Mouse (Mus musculus): Measurements from ENCODE around the gene Awat1. TPM values are rescaled to one million over a fixed set of nuclear protein-coding genes. Genes with fewer than 3 reads are reported as not detected.

The Awat1 gene
- polyA plus RNA-seq (2015; fragmentation: Nextera tagmentation; extraction: Ambion mirVana), result not detected in 2 replicates

GRCm38 (mm10) chrX:100571951-100572350 is at the start of gene Awat1:
Gene Awat1 (plus strand): TSS chrX:100572251.
- Histone ChIP-seq H3K27ac (ENCODE audit: low read length) (no peak within 1 kb of the TSS), H3K4me1 (ENCODE audit: control insufficient read depth, insufficient read depth, low read length) (no peaks in the 10 kb centered on the region), H3K4me2 (ENCODE audit: low read depth, low read length) (no peak within 1 kb of the TSS), H3K27me3 (ENCODE audit: control insufficient read depth, insufficient read depth, low read length) (no peaks in the 10 kb centered on the region), H3K9ac (ENCODE audit: low read length) (no peak within 1 kb of the TSS), H3K36me3 (ENCODE audit: control insufficient read depth, insufficient read depth, low read length) (no peaks in the 10 kb centered on the region), H3K4me3 (replicated peaks; ENCODE audit: low read length) (no peak within 1 kb of the TSS), H3K9me3 (replicated peaks; ENCODE audit: control insufficient read depth, low read length) (no peaks in the 10 kb centered on the region)
- WGBS, result 88% methylated on average over 1 of the region's 1 CpGs
- no peak for ATAC-seq (ENCODE audit: insufficient read depth, low FRiP score)

DNA sequence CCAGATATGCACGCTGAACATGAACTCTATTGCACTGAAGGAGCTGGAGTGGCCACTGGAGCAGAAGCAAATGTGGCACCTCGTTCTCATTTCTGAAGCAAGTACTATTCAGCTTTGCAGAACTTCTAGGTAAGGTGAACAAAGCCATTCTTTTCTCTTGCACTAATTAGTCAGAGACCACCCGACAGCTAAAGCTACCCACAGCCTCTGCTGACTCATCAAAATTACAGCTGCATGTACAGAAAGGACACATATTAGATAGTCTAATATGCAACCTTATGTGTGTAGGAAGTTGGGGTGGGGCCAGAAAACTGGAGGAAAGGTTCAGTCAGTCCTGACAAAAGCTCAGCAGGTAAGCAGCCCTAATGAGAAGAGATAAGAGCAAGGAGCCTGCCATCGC is 47.6 kb upstream of the Awat1 start, which contains the start of gene Dgat2l6:
TSS of gene Dgat2l6 (plus strand) at position 368 of the 400 bp plus-strand sequence.
- Histone ChIP-seq H3K27ac (ENCODE audit: low read length) (no peak within 1 kb of the TSS), H3K9me3 (replicated peaks; ENCODE audit: control insufficient read depth, low read length) (no peaks in the 10 kb centered on the region), H3K4me3 (replicated peaks; ENCODE audit: low read length) (no peak within 1 kb of the TSS), H3K36me3 (ENCODE audit: control insufficient read depth, insufficient read depth, low read length) (no peaks in the 10 kb centered on the region), H3K9ac (ENCODE audit: low read length) (no peak within 1 kb of the TSS), H3K4me2 (ENCODE audit: low read depth, low read length) (no peak within 1 kb of the TSS), H3K27me3 (ENCODE audit: control insufficient read depth, insufficient read depth, low read length) (peaks cover 3% of the 10 kb centered on the region; the same call in 1 of the 2 replicates), H3K4me1 (ENCODE audit: control insufficient read depth, insufficient read depth, low read length) (no peaks in the 10 kb centered on the region)
- WGBS, result 87% methylated on average over 4 of the region's 4 CpGs
- no peak for ATAC-seq (ENCODE audit: insufficient read depth, low FRiP score)

DNA sequence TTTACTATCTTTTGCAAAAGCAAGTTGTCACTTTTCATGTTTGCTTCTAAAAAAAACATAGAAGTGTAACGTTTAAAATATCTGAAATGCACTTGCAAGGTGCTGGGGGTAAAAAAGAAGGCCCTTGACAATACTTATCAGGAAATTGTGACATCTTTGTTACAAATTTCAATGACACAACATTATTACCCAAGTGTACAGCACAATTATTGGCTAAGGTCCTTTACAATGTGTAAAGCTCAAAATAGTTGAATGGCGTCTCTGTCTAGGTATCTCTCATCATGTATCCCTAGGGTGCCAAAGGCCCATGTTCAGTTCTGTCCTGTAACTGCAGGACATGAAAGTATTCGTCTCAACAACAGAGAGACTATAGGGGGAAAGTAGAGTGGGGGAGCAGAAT is 16.0 kb upstream of the Awat1 start:
- Histone ChIP-seq H3K9me3 (replicated peaks; ENCODE audit: control insufficient read depth, low read length) (no peaks in the 10 kb centered on the region), H3K4me2 (ENCODE audit: low read depth, low read length) (no peak overlapping the region), H3K27me3 (ENCODE audit: control insufficient read depth, insufficient read depth, low read length) (no peaks in the 10 kb centered on the region), H3K36me3 (ENCODE audit: control insufficient read depth, insufficient read depth, low read length) (no peaks in the 10 kb centered on the region), H3K9ac (ENCODE audit: low read length) (no peak overlapping the region), H3K27ac (ENCODE audit: low read length) (no peak overlapping the region), H3K4me1 (ENCODE audit: control insufficient read depth, insufficient read depth, low read length) (no peaks in the 10 kb centered on the region), H3K4me3 (replicated peaks; ENCODE audit: low read length) (no peak overlapping the region)
- 71% methylated on average over 3 of the region's 3 CpGs for WGBS
- no peak for ATAC-seq (ENCODE audit: insufficient read depth, low FRiP score)

DNA sequence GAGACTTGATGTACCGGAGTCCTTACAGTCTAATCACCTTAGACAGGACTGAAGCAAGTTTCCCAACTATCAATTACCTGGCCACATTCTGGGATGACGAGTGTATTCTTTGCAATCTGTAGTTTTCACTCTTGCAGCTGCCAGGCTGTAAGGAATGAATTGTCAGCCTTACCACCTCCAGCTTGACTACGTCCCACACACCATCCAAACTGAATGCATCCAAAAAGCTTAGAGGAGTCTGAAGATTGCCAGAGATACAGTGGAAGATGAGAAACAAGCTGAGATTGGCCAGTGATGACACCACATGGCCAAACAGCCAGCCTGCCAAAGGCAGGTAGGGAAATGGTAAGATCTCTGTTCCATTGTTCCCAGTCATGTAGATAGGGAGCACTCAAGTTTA is 6.4 kb upstream of the Awat1 start:
- H3K36me3 ChIP-seq (ENCODE audit: control insufficient read depth, insufficient read depth, low read length), result no peaks in the 10 kb centered on the region
- no peaks in the 10 kb centered on the region for H3K4me1 ChIP-seq (ENCODE audit: control insufficient read depth, insufficient read depth, low read length)
- H3K27me3 ChIP-seq (ENCODE audit: control insufficient read depth, insufficient read depth, low read length), result no peaks in the 10 kb centered on the region
- no peak overlapping the region for H3K4me3 ChIP-seq (replicated peaks; ENCODE audit: low read length)
- H3K27ac ChIP-seq (ENCODE audit: low read length), result no peak overlapping the region
- H3K9ac ChIP-seq (ENCODE audit: low read length), result no peak overlapping the region
- no peaks in the 10 kb centered on the region for H3K9me3 ChIP-seq (replicated peaks; ENCODE audit: control insufficient read depth, low read length)
- 74% methylated on average over 3 of the region's 3 CpGs for WGBS
- ATAC-seq (ENCODE audit: insufficient read depth, low FRiP score), result no peak
- H3K4me2 ChIP-seq (ENCODE audit: low read depth, low read length), result no peak overlapping the region

- Histone ChIP-seq H3K9ac (ENCODE audit: low read length) (no peak within 1 kb of the TSS), H3K36me3 (ENCODE audit: control insufficient read depth, insufficient read depth, low read length) (no peaks in the 10 kb centered on the region), H3K4me2 (ENCODE audit: low read depth, low read length) (no peak within 1 kb of the TSS), H3K9me3 (replicated peaks; ENCODE audit: control insufficient read depth, low read length) (no peaks in the 10 kb centered on the region), H3K27me3 (ENCODE audit: control insufficient read depth, insufficient read depth, low read length) (peaks cover 11% of the 10 kb centered on the region; the same call in 1 of the 2 replicates), H3K27ac (ENCODE audit: low read length) (no peak within 1 kb of the TSS), H3K4me3 (replicated peaks; ENCODE audit: low read length) (no peak within 1 kb of the TSS), H3K4me1 (ENCODE audit: control insufficient read depth, insufficient read depth, low read length) (no peaks in the 10 kb centered on the region)
- ATAC-seq (ENCODE audit: insufficient read depth, low FRiP score), result no peak
- WGBS, result 51% methylated on average over 4 of the region's 4 CpGs
Observed at GRCm38 (mm10) chrX:100594791-100595190, 22.7 kb downstream of the Awat1 start, which contains the start of gene P2ry4. Gene P2ry4 (minus strand): TSS chrX:100594869.

DNA sequence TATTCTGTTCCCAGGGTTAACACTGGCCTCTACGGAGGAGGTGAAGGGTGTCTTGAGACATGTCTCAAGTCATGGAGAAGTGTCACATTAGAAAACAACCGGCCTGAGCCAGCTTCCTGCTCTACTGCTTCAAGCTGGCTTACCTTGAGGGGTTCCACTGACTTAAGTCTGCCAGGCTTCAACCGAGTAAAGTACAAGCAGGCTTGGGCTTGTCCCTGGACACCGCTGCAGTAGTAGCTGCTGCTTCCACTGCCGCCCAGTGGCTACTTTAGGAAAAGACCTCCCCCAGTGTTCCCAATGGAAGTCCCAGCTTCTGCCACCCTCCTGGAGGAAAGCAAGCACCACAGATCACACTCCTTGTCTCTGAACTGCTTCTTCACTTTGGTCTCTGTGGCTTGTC is 25.4 kb downstream of the Awat1 start:
- Histone ChIP-seq H3K36me3 (ENCODE audit: control insufficient read depth, insufficient read depth, low read length) (no peaks in the 10 kb centered on the region), H3K27ac (ENCODE audit: low read length) (no peak overlapping the region), H3K4me2 (ENCODE audit: low read depth, low read length) (no peak overlapping the region), H3K4me3 (replicated peaks; ENCODE audit: low read length) (no peak overlapping the region), H3K4me1 (ENCODE audit: control insufficient read depth, insufficient read depth, low read length) (no peaks in the 10 kb centered on the region), H3K9ac (ENCODE audit: low read length) (no peak overlapping the region), H3K9me3 (replicated peaks; ENCODE audit: control insufficient read depth, low read length) (no peaks in the 10 kb centered on the region), H3K27me3 (ENCODE audit: control insufficient read depth, insufficient read depth, low read length) (peaks cover 12% of the 10 kb centered on the region; the same call in 1 of the 2 replicates)
- ATAC-seq (ENCODE audit: insufficient read depth, low FRiP score), result no peak
- 16% methylated on average over 5 of the region's 5 CpGs for WGBS

DNA sequence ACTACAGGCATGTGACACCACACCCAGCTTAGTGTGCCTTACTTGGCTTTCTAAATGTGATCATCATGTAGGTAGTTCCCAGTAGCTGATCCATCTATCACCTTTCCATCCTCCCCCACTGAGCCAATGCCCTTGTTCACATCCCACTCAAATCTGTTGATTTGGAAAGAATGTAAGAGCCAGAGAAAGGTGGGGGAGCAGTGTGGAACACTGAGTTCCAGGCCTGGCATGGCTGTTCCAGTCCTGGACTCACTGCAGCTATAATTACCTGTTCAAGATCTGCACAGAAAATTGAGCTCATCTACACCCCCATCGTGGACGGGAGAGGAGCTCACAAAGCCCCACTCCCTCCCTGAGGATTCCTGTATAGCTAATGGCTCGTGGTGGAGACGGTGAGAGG is 27.7 kb downstream of the Awat1 start:
- Histone ChIP-seq H3K27me3 (ENCODE audit: control insufficient read depth, insufficient read depth, low read length) (peaks cover 5% of the 10 kb centered on the region; the same call in 1 of the 2 replicates), H3K36me3 (ENCODE audit: control insufficient read depth, insufficient read depth, low read length) (no peaks in the 10 kb centered on the region), H3K4me3 (replicated peaks; ENCODE audit: low read length) (no peak overlapping the region), H3K9ac (ENCODE audit: low read length) (no peak overlapping the region), H3K9me3 (replicated peaks; ENCODE audit: control insufficient read depth, low read length) (no peaks in the 10 kb centered on the region), H3K27ac (ENCODE audit: low read length) (no peak overlapping the region), H3K4me1 (ENCODE audit: control insufficient read depth, insufficient read depth, low read length) (no peaks in the 10 kb centered on the region), H3K4me2 (ENCODE audit: low read depth, low read length) (no peak overlapping the region)
- ATAC-seq (ENCODE audit: insufficient read depth, low FRiP score), result no peak
- 64% methylated on average over 4 of the region's 4 CpGs for WGBS

DNA sequence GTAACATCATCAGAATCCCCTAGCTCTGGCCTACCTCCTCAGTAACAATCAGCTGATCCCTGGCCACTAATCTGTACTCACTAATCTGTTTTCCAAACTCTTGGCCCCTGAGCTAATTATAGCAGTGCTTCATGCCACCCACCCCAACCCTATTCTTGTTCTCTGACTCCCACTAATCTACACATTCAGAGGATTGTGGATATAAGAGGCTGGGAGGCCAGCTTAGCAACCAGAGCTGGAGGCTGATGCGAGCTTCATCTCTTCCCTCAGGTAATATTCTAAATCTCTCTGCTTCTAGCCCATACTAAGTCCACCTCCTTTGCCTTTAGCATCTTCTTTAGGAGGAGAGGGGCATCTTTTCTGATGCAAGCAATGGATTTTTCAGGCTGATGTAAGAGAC is 33.3 kb downstream of the Awat1 start, which contains the start of gene Arr3:
TSS of gene Arr3 (plus strand) at position 184 of the 400 bp plus-strand sequence.
- H3K4me2 ChIP-seq (ENCODE audit: low read depth, low read length), result no peak within 1 kb of the TSS
- no peak within 1 kb of the TSS for H3K9ac ChIP-seq (ENCODE audit: low read length)
- no peaks in the 10 kb centered on the region for H3K36me3 ChIP-seq (ENCODE audit: control insufficient read depth, insufficient read depth, low read length)
- 85% methylated on average over 1 of the region's 1 CpGs for WGBS
- no peak within 1 kb of the TSS for H3K4me3 ChIP-seq (replicated peaks; ENCODE audit: low read length)
- H3K27me3 ChIP-seq (ENCODE audit: control insufficient read depth, insufficient read depth, low read length), result peaks cover 4% of the 10 kb centered on the region; the same call in 1 of the 2 replicates
- H3K9me3 ChIP-seq (replicated peaks; ENCODE audit: control insufficient read depth, low read length), result no peaks in the 10 kb centered on the region
- H3K27ac ChIP-seq (ENCODE audit: low read length), result no peak within 1 kb of the TSS
- H3K4me1 ChIP-seq (ENCODE audit: control insufficient read depth, insufficient read depth, low read length), result no peaks in the 10 kb centered on the region
- ATAC-seq (ENCODE audit: insufficient read depth, low FRiP score), result no peak

DNA sequence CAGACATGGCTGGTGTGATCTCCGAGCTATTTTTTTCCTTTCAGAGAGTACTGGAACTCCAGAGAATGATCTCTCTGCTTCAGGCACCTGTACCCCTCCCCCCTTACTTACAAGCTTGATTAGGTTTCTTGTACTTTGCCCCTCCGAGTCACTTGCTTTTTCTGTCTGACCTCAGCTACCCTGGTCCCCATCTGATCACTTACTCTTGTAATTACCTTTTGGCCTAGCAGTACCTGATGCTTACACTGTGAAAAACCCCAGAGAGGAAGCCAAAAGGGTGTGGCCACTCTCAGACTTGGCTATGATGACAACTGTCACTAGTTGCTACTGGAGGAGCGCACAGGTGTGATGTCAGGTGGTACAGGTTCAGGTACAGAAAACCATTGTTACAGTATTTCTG is 46.4 kb downstream of the Awat1 start:
- Histone ChIP-seq H3K27ac (ENCODE audit: low read length) (no peak overlapping the region), H3K36me3 (ENCODE audit: control insufficient read depth, insufficient read depth, low read length) (no peaks in the 10 kb centered on the region), H3K4me1 (ENCODE audit: control insufficient read depth, insufficient read depth, low read length) (no peaks in the 10 kb centered on the region), H3K9me3 (replicated peaks; ENCODE audit: control insufficient read depth, low read length) (no peaks in the 10 kb centered on the region), H3K9ac (ENCODE audit: low read length) (no peak overlapping the region), H3K4me2 (ENCODE audit: low read depth, low read length) (no peak overlapping the region), H3K27me3 (ENCODE audit: control insufficient read depth, insufficient read depth, low read length) (no peaks in the 10 kb centered on the region), H3K4me3 (replicated peaks; ENCODE audit: low read length) (no peak overlapping the region)
- ATAC-seq (ENCODE audit: insufficient read depth, low FRiP score), result no peak; the same call in 1 of the 2 replicates
- 51% methylated on average over 3 of the region's 3 CpGs for WGBS
